Mouse (Mus musculus): ENCODE results near the gene Zfp512b. TPM values are rescaled to one million over a fixed set of nuclear protein-coding genes. Genes with fewer than 3 reads are reported as not detected.

Gene Zfp512b
- polyA plus RNA-seq, 1 experiment from 2014 or later = 79.8 TPM

- H3K4me1 ChIP-seq (replicated peaks; ENCODE audit: control insufficient read depth, insufficient read depth, low read length) = peaks cover 33% of the 10 kb centered on the region
- H3K36me3 ChIP-seq (ENCODE audit: control insufficient read depth, insufficient read depth) = no peaks in the 10 kb centered on the region
- H3K9me3 ChIP-seq (ENCODE audit: control insufficient read depth, low read length) = no peaks in the 10 kb centered on the region
- 66% methylated on average over 6 of the region's 6 CpGs for WGBS
- ATAC-seq = no peak
- H3K4me3 ChIP-seq (replicated peaks; ENCODE audit: low read length) = peak overlapping the region; percentile 97
- peak overlapping the region; percentile 66 for H3K4me2 ChIP-seq (ENCODE audit: low read length)
- H3K27ac ChIP-seq (ENCODE audit: low read length) = no peak overlapping the region
- peak overlapping the region; percentile 69; the same call in 1 of the 2 replicates for H3K9ac ChIP-seq (replicated peaks; ENCODE audit: low read depth, low read length)
- H3K27me3 ChIP-seq (replicated peaks; ENCODE audit: control insufficient read depth, insufficient read depth, low read length) = no peaks in the 10 kb centered on the region
Observed at GRCm38 (mm10) chr2:181600226-181600758, 7.7 kb upstream of the Zfp512b start.

- peak within 1 kb of the TSS; percentile 83 for H3K27ac ChIP-seq (ENCODE audit: low read length)
- peak within 1 kb of the TSS; percentile 61 for H3K4me3 ChIP-seq (replicated peaks; ENCODE audit: low read length)
- H3K36me3 ChIP-seq (ENCODE audit: control insufficient read depth, insufficient read depth) = no peaks in the 10 kb centered on the region
- peak within 1 kb of the TSS; percentile 85 for H3K4me2 ChIP-seq (ENCODE audit: low read length)
- H3K27me3 ChIP-seq (replicated peaks; ENCODE audit: control insufficient read depth, insufficient read depth, low read length) = no peaks in the 10 kb centered on the region
- whole genome bisulfite sequencing = under 1% methylated on average over 71 of the region's 71 CpGs
- H3K4me1 ChIP-seq (replicated peaks; ENCODE audit: control insufficient read depth, insufficient read depth, low read length) = peaks cover 33% of the 10 kb centered on the region
- no peaks in the 10 kb centered on the region for H3K9me3 ChIP-seq (ENCODE audit: control insufficient read depth, low read length)
- ATAC-seq = peak; percentile 29
- peak within 1 kb of the TSS; percentile 95 for H3K9ac ChIP-seq (replicated peaks; ENCODE audit: low read depth, low read length)
Observed at GRCm38 (mm10) chr2:181598454-181599351, 6.1 kb upstream of the Zfp512b start, which contains the start of gene Samd10. Gene Samd10, minus strand, starts transcription at chr2:181599212.

DNA sequence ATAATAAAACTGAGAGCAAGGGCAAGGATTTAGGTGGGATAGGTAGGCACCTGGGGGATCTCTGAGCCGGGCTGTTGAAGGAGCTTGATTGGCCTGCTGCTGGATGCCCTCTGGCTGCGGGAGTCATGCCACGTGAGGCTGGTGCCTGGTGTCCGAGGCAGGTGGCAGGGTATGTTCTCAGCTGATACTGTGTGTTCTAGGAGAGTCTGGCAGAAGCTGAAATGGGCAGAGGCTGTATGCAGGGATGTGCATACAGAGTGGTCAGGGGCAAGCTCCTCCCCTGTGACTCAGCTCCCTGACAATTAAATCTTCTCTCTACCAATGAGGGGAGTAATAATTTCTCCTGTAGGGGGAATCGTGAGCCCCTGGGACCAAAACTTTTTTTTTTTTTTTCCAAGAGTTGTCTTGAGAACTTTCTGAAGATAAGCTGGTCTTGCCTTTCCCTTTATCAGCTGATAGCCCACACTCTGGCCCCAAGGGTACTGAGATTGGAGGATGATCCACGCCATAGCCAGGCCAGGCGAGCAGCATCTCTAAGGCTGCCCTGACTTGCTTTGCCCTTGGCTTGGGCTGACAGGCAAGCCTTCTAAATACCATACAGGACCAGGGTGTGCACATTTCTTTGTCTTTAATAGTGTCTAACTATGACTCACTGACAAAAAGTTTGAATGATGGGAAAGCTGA, 4.9 kb upstream of the Zfp512b start:
- Histone ChIP-seq H3K4me1 (replicated peaks; ENCODE audit: control insufficient read depth, insufficient read depth, low read length) (peaks cover 34% of the 10 kb centered on the region), H3K4me2 (ENCODE audit: low read length) (peak overlapping the region; percentile 85; the same call in 1 of the 2 replicates), H3K27ac (ENCODE audit: low read length) (no peak overlapping the region), H3K9ac (replicated peaks; ENCODE audit: low read depth, low read length) (no peak overlapping the region), H3K4me3 (replicated peaks; ENCODE audit: low read length) (no peak overlapping the region), H3K36me3 (ENCODE audit: control insufficient read depth, insufficient read depth) (no peaks in the 10 kb centered on the region), H3K27me3 (replicated peaks; ENCODE audit: control insufficient read depth, insufficient read depth, low read length) (no peaks in the 10 kb centered on the region), H3K9me3 (ENCODE audit: control insufficient read depth, low read length) (no peaks in the 10 kb centered on the region)
- ATAC-seq = no peak
- 69% methylated on average over 7 of the region's 7 CpGs for WGBS

DNA sequence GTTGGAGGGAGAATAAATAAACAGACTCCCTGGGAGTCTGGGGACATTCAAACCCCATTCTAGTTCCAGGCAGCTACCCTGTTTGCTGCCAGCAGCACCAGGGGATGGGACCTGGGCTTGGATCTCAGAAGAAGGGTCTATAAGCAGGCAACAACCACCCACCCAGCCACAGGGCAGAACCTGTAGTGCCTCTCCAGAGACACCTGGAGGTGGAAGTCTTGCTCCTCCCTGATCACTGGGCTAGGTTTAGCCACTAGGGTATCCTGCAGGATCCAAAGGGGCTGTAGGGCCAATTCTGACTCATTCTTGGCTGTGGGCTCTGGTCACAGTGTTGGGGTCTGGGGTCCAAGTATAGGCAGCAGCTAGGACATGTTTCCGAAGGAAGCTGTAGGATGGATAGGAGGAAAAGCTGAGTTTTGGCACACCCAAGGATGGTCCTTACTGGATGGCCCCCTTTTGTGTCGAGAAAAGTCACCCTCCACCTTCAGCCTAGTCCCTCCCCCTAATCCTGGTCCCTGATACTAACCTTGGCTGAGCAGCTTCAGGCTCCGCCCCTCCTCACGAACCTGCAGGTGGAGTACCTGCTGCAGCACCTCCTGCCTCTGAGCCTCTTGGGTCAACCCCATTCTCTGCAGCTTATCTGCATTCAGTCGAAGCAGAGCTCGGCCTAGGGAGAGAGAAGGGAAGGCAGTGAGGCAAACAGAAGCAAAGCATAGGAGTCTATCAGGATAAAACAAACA, 3.8 kb upstream of the Zfp512b start:
- no peak for ATAC-seq
- peaks cover 31% of the 10 kb centered on the region for H3K4me1 ChIP-seq (replicated peaks; ENCODE audit: control insufficient read depth, insufficient read depth, low read length)
- no peak overlapping the region for H3K27ac ChIP-seq (ENCODE audit: low read length)
- H3K4me2 ChIP-seq (ENCODE audit: low read length) = no peak overlapping the region
- 66% methylated on average over 6 of the region's 6 CpGs for WGBS
- no peak overlapping the region for H3K9ac ChIP-seq (replicated peaks; ENCODE audit: low read depth, low read length)
- H3K27me3 ChIP-seq (replicated peaks; ENCODE audit: control insufficient read depth, insufficient read depth, low read length) = no peaks in the 10 kb centered on the region
- H3K9me3 ChIP-seq (ENCODE audit: control insufficient read depth, low read length) = no peaks in the 10 kb centered on the region
- H3K4me3 ChIP-seq (replicated peaks; ENCODE audit: low read length) = no peak overlapping the region
- no peaks in the 10 kb centered on the region for H3K36me3 ChIP-seq (ENCODE audit: control insufficient read depth, insufficient read depth)

DNA sequence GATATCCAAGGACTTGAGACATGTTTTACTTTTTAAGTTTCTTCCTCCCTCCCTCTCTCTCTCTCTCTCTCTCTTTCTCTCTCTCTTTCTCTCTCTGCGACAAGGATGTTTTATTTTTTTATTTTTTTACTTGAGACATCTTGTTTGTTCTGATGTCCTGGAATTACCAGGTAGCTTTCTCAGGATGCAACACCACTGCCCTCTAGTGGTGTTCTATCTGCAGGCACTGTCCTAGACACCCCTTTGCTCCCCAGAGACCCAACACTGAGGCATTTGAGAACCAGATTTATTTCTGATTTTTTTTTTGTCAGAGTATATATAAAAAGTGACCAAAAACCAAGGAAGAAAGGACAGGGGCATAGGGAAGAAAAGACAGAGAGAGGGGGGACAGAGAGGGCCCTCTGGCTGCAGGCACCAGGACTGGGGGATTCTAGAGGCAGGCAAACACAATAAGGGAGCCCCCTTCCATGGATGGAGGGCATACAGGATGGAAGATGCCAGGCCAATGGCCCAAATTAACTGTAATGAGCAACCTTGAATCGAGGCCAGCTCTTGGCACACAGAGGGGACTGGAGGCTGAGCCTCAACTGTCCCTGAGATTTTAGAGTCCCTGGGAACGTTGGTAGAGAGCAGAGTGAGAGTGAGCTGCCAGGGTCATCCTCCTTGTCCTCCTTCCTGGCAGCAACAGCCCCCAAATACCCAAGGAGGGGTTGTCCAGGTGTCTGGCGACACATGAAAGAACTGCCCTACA, 2.5 kb upstream of the Zfp512b start:
- WGBS = 60% methylated on average over 4 of the region's 4 CpGs
- Histone ChIP-seq H3K27ac (ENCODE audit: low read length) (no peak overlapping the region), H3K27me3 (replicated peaks; ENCODE audit: control insufficient read depth, insufficient read depth, low read length) (no peaks in the 10 kb centered on the region), H3K4me1 (replicated peaks; ENCODE audit: control insufficient read depth, insufficient read depth, low read length) (peaks cover 37% of the 10 kb centered on the region), H3K4me2 (ENCODE audit: low read length) (no peak overlapping the region), H3K9me3 (ENCODE audit: control insufficient read depth, low read length) (no peaks in the 10 kb centered on the region), H3K4me3 (replicated peaks; ENCODE audit: low read length) (no peak overlapping the region), H3K36me3 (ENCODE audit: control insufficient read depth, insufficient read depth) (peaks cover 2% of the 10 kb centered on the region; the same call in 1 of the 2 replicates), H3K9ac (replicated peaks; ENCODE audit: low read depth, low read length) (no peak overlapping the region)
- no peak for ATAC-seq

DNA sequence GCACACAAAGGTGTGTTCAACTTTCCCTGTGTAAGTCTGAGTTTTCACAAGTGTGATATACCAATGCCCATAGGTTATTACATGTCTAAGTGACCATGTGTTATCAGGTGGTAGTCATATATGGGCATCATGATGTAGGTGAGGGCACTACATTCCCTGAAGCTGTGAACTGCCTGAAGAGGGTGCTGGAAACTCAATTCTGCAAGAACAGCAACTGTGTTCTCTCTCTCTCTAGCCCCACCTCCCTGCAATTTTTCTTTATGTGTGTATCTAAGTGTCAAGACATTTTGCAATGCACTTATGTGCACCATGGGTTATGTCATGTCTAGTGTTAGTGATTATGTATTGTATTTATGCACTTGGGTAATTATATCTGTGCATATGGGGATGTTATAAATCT, 1.3 kb upstream of the Zfp512b start:
- Histone ChIP-seq H3K27ac (ENCODE audit: low read length) (no peak overlapping the region), H3K27me3 (replicated peaks; ENCODE audit: control insufficient read depth, insufficient read depth, low read length) (no peaks in the 10 kb centered on the region), H3K4me2 (ENCODE audit: low read length) (no peak overlapping the region), H3K9ac (replicated peaks; ENCODE audit: low read depth, low read length) (no peak overlapping the region), H3K36me3 (ENCODE audit: control insufficient read depth, insufficient read depth) (peaks cover 6% of the 10 kb centered on the region), H3K4me3 (replicated peaks; ENCODE audit: low read length) (no peak overlapping the region), H3K4me1 (replicated peaks; ENCODE audit: control insufficient read depth, insufficient read depth, low read length) (peaks cover 33% of the 10 kb centered on the region), H3K9me3 (ENCODE audit: control insufficient read depth, low read length) (no peaks in the 10 kb centered on the region)
- ATAC-seq = no peak

GRCm38 (mm10) chr2:181593042-181593421, 429 bp upstream of the Zfp512b start:
- Histone ChIP-seq H3K4me1 (replicated peaks; ENCODE audit: control insufficient read depth, insufficient read depth, low read length) (peaks cover 29% of the 10 kb centered on the region), H3K4me3 (replicated peaks; ENCODE audit: low read length) (peak overlapping the region; percentile 96), H3K27me3 (replicated peaks; ENCODE audit: control insufficient read depth, insufficient read depth, low read length) (no peaks in the 10 kb centered on the region), H3K27ac (ENCODE audit: low read length) (peak overlapping the region; percentile 82), H3K9me3 (ENCODE audit: control insufficient read depth, low read length) (no peaks in the 10 kb centered on the region), H3K9ac (replicated peaks; ENCODE audit: low read depth, low read length) (peak overlapping the region; percentile 94), H3K36me3 (ENCODE audit: control insufficient read depth, insufficient read depth) (peaks cover 10% of the 10 kb centered on the region), H3K4me2 (ENCODE audit: low read length) (peak overlapping the region; percentile 62)
- ATAC-seq = peak; percentile 10; the same call in 1 of the 2 replicates
- WGBS = 6% methylated on average over 6 of the region's 6 CpGs

GRCm38 (mm10) chr2:181591528-181592085, 996 bp downstream of the Zfp512b start, which contains the start of gene Prpf6:
Gene Prpf6, plus strand, starts transcription at chr2:181591868.
- no peaks in the 10 kb centered on the region for H3K9me3 ChIP-seq (ENCODE audit: control insufficient read depth, low read length)
- WGBS = 18% methylated on average over 5 of the region's 5 CpGs
- H3K4me3 ChIP-seq (replicated peaks; ENCODE audit: low read length) = peak within 1 kb of the TSS; percentile 96
- no peak for ATAC-seq
- peak within 1 kb of the TSS; percentile 82 for H3K27ac ChIP-seq (ENCODE audit: low read length)
- H3K27me3 ChIP-seq (replicated peaks; ENCODE audit: control insufficient read depth, insufficient read depth, low read length) = no peaks in the 10 kb centered on the region
- H3K4me1 ChIP-seq (replicated peaks; ENCODE audit: control insufficient read depth, insufficient read depth, low read length) = peaks cover 23% of the 10 kb centered on the region
- H3K9ac ChIP-seq (replicated peaks; ENCODE audit: low read depth, low read length) = peak within 1 kb of the TSS; percentile 94
- peaks cover 14% of the 10 kb centered on the region for H3K36me3 ChIP-seq (ENCODE audit: control insufficient read depth, insufficient read depth)
- peak within 1 kb of the TSS; percentile 62 for H3K4me2 ChIP-seq (ENCODE audit: low read length)
